Mouse (Mus musculus) CH12F3 (cell line): ENCODE measurements around the gene Inpp4b.

Experiments used
- in situ Hi-C: fragments of 300-500 bp; cut with MboI; formaldehyde crosslinking; loops from 2 replicates; pipeline ENCODE4 v1.14.3; 2020; ENCODE audit warnings: low sequenced_read_pairs

Gene Inpp4b

DNA sequence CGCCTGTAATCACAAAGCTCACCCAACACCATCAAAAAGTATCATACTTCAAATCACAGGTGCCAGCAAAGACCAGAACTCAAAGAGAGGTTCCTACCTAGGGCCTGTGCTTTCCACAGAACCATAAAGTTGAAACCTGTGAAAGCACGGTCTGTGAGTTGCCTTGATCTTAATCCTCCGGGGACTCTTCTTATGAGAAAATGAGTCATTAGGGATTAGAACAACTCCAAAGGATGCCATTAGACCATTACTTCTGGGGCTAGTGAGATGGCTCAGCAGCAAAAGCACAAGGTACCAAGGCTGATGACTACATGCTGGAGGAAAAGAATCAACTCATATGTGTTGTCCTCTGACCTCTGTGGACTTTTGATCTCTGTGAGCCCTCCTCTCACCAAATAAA is 121.4 kb downstream of the Inpp4b start:
- in situ Hi-C loops: no loop called here

DNA sequence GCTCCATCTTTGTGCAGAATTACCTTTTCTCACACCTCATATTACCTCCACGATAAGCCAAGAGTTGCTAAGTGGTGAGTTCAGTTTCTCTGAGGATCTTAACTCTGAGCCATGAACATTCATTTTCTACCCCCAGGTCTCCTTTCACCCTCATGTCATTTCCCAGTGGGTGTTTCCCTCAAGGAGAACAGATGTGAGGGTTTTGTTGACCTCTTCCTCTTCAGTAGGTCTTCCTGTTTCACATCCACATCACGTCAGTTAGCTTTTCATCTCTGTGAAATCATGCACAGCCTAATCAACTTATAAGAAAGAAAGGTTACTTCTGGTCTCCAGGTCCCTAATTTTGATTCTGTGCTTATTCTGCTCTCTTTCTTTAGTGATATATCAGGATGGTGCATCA is 124.4 kb downstream of the Inpp4b start:
- in situ Hi-C loops: no loop called here

DNA sequence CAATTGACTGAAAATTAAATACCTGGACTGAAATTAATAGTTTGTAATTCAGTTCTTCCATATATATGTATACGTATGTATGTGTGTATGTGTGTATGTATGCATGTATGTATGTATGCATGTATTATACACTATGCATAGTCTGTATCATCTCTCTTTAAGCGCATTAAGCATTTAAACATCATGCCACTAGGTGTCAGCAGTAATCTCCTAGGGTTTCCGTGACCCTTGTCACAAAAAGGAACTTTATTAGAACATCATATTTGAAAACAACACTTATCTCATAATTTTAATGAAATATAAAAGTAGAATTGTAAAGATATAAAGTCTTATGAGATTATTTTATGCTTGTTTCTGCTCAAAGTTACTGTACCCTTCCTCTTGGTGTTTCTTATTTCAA is 136.3 kb downstream of the Inpp4b start:
- in situ Hi-C loops: no loop called here

DNA sequence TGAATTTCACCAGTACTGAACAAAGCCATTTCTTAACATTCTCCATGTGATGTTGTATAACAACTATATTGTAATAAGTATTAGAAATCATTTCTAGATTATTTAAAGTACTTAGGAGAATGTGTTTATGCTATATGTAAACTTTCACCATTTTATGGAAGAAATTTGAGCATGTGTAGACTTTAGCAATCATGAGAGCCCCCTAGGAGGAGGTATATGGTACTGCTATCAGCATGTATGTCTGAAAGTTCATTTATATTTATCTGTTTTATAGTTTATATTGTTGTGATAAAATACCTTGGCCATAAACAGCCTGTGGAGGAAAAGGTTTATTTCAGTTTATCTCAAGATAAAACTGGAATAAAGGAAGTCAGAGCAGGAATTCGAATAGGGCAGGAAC is 141.5 kb downstream of the Inpp4b start:
- in situ Hi-C loops: no loop called here

DNA sequence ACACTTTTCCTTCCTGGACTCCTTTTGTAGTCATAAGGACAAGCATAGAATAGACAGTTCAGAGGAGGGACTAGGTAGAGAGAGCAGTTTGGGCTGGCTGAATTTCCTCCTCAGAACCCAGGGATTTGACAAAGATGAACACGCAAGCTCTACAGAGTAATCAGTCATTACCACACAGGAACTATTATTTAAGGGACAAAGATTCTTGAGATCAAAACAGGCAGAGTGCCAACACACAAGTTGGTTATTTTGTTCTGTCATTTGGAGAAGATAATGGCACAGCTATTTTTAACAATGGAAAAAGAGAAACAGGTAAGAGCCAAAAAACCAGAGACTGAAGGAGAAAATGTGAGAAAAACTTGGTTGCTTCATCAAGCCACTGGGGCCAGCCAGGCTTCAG is 143.3 kb downstream of the Inpp4b start:
- in situ Hi-C loops: no loop called here

DNA sequence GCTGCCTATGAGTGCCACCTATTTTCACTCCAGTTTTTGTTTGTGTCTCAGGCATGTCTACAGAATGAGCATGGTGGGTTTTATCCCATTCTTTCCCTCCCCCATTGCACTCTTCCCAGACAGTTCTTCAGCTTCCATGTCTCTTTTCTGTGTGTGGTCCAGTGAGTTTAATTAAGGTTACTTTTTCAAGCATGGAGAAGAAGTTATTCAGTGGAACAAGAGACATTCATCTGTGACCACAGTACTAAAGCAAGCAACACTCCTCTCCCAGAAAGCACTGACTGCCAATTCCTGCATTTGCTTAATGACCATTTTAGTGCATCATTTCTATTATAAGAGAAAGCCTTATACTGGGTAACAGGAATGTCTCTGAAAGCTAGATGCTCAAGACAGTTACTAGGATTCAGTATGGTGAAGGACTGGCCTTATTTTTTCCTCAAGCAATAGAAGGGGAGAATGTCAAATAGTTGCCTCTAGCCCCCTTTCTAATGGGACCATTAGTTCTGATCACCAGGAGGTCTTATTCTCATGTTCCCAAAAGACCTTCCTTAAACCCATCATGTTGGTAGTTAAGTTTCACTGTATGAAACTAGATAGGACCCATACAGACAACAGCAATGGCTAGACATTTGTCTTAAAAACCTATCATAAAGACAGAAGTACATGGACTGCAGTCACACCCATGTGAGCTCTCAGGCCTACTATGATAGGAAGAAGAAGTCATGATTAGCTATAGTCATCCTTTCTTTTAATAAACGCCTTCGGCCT is 147.7 kb downstream of the Inpp4b start:
- in situ Hi-C loops: no loop called here

DNA sequence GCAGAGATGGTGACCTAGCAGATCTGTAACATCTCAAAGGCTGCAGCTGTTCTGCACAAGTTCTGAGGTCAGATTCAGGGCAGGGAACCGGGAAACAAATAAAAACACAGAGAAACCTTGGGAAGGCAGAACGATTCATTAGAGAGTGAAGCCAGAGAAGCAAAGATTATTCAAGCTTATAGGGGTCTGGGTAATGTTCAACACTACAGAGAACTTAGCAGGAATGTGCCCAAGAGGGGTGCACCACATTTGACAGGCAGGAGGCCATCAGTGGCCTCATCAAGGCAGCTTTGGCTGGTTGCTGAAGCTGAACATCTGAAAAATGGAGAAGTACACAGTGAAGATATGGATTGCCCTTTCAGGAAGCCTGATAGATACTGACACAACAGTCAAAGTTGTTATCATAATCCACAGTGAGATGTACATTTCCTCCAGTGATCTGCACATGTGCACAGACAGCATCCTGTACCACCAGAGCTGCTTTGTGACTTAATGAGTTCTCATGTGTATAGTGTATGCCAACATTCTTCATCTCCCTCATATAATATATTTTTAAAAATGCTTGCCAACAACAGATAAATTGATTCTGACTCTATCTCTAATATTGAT is 148.8 kb downstream of the Inpp4b start:
- in situ Hi-C loops: no loop called here

DNA sequence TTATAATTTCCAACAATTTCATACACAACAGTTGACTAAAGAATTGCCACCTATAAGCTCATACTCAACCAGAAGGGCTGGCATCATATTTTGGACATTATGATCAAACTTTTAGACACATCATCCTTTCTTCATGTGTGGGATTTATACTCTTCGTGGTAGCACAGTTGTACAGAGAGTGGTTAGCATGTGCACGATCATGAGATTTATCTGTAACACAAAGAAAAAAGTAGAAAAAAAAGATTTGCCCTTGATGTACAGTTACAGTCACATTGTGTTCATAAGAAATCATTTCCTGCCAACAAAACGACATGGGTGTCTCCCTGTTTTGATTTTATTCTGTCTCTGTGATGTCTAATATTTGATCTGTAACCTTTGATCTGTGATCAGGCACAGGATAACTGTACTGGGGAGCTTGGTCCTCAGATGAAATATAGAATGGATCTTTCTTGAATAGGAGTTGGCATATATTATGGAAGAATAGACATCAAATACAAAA is 149.4 kb downstream of the Inpp4b start:
- in situ Hi-C loops: no loop called here

DNA sequence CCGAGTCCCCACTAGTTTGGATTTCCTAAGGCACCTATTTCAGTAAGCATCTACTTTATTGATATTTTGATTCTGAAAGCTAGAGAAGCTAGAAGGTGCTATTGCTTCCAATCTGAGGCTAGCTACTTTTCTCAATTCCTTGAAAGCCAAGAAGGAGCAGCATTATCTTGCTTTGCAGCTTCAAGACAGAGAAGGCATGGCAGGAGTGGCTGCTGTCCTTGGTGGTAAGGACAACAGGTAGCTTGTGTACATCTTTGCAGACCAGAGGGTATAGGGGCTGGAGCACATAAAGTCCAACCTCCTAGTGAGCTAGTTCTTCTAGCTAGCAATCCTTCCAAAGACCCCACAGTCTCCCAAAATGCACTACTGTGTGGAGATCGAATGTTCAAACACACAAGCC is 152.5 kb downstream of the Inpp4b start:
- in situ Hi-C loops: no loop called here

DNA sequence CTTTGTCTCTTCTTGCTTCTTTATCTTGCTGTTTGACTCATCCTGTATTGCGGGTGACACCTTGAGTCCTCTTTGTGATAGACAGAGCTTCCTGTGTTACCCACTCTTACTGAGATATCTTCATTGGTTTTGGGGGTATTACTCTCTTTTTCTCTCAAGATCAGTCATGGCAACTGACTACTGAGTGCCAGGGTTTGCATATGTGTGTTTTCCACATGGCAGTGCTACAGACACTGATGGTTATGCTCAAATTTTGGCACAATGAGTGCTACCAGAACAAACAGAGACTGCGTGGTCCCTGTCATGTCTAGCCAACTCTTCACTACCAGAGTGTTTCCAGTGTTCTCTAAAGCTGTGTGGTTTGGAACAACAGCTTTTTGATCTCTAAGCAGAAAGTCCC is 155.3 kb downstream of the Inpp4b start:
- in situ Hi-C loops: no loop called here

DNA sequence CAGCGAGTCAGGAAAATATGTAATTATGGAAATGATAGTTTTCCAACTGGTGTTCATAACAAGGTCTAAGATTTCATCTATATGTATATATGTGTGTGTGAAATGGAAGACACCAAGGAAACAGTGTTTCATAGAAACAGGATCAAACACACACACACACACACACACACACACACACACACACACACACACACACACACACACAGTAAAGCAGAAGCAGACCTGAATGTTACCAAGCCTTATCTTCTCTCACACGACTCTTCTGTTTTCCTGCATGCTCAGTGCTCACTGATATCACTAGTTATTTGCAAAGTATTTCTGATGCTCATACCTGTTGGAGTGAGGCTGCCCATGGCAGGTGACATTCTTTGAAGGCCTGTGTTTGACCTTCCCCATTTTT is 159.9 kb downstream of the Inpp4b start:
- in situ Hi-C loops: no loop called here

DNA sequence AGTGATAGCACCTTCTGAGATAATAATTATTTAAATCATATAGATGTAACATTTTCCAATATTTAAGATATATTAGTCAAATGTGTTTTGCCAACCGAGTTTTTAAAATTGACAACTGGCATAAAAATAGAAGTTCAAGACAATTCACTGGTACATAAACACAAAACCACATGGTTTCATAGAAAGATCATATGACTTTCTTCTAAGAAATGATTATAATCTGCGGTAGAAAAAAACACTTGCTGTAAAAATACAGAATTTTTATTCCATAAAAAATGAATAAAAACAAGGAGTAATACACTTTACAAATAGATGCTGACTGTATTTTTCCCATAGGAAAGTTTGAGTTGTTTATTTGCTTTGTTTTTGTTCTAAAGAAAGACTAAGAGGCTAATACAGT is 160.6 kb downstream of the Inpp4b start:
- in situ Hi-C loops: no loop called here

DNA sequence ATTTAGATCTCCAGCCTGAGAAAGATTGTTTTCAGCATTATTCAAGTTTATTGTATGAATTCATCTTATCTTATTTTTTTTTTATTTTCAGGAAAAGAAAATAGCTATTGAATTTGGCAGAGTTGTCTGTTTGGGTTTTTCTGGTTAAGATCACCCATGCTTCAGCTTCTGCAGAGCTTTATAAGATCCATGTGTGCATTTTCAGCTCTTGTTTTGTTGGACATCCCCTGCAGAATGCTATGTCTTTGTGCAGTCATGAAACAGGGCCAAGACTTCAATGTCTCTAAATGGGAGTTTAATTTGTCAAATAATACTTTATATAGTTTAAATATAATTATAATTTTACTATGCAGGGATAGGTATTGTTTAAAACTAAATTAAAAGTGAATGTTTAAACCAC is 170.5 kb downstream of the Inpp4b start:
- in situ Hi-C loops: no loop called here

DNA sequence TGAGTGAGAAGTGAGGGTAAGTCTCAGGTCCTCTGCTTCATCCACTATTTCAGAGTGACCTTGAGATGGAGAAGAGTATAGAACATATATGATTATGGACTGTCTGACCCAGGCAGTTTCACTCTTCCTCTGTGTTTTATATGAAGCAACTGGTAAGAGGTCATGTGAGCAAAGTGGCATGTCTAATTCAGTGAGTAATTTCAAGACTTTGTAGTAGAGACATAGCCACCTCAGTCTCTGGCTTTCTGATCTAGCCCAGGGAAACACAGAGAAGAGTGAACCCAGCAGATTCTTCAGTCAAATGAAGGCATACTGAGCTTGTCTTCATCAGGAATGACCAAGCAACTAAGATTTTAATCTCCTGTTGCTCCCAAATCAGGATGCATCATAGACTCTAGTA is 172.1 kb downstream of the Inpp4b start:
- in situ Hi-C loops: no loop called here

DNA sequence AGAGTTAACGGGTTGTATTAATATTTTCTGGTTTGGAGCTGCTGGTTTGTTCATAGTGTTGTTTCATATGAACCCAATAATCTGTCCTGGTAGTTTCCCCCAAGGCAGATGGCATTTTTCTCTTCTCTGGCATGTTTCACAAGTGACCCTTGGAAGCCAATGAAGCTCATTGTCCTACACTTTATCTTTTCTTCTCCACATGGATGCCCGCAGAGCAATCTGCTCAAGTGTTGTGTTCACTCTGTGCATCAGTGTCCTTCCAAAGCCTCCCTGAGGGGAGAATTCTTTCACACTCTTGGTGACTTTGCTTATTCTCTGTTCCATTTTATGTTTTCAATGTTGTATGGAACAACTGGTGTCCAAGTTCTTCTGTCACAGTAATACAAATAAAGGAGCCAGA is 179.7 kb downstream of the Inpp4b start:
- in situ Hi-C loops: no loop called here

DNA sequence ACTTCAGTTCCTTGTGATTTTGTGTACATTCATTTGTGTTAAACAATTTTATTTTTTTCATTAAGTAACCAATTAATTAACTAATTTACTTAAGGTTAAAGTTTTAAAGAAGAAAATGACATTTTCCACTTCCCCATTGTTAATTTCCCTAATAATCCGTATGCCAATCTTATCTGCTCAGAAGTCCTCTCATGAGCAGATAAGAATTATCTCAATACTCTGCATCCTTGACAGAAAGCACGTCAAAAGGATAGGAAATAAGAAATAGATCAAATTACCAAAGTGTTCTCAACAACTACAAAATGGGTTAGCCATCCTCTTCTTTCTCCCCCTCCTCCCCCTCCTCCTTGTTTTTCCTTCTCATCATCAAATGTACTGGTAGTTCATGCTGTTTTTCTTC is 182.2 kb downstream of the Inpp4b start:
- in situ Hi-C loops: no loop called here

DNA sequence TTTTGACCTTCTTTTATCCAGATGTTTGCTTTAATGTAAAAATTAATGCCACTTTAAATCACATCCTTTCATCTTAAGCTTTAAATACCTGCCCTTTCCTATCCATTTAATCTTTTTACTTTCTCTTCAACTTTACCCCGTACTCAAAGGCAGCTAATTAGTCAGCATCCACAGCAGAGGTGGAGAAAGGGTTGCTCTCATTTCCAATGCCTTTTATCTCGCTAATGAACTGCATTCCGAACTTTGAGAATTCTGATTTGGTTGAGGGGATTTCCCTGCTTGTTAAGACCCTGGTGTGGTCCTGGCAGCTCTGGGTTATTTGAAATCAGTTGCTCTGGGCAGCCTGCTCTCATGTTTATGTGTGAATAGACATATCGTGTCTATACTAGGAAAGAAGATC is 185.3 kb downstream of the Inpp4b start:
- in situ Hi-C loops: no loop called here

DNA sequence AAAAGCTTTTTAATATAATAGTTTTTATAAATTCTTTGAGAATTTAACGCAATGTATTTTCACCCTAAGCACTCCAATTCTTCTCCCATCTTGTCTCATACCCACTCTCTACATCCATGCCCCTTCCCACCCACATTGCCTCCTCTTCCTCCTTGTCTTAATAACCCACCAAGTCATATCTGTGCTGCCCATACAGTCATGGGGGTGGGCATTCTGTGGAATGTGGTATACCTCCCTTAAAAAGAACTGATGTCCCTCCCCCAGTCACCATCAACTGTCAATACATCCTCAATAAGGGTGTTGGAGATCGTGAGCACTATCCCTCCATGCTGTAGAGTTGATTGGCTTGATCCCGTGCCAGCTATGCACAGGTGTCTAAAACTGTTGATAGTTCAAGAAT is 196.0 kb downstream of the Inpp4b start:
- in situ Hi-C loops: no loop called here

DNA sequence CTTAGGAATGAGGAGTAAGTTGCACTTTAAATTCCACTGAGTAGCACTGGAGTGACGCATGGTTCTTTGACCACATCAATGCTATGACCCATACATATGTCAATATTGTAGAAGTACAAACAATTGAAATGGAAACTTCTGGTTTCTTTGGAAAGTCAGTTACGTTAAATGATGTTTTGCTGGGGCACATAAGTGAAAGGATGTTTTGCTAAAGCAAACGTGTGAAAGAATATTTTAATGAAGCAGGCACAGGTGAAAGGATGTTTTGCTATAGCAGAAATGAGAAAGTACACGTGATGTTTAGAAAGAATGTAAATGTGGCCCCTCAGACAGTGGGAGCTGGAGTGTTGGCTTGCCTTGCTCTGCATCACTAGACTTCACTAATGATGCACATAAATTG is 216.2 kb downstream of the Inpp4b start:
- in situ Hi-C loops: no loop called here

DNA sequence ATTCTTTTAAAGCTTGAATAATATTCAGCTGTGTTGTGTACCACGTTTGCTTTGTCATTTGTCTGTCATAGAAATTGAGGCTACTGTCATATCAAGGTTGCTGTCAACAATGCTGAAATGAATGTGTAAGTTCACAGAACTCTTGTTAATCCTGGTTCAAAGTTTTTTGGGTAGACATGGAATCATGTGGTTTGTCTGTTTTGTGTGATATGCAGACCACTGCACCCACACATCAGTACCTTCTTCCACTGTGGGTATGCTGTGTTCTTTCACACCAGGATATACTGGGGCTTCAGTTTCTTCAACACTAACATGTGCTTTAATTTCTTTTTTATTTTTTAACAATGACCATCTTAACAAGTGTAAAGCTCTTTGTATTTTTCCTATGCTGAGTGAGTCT is 220.0 kb downstream of the Inpp4b start:
- in situ Hi-C loops: no loop called here

DNA sequence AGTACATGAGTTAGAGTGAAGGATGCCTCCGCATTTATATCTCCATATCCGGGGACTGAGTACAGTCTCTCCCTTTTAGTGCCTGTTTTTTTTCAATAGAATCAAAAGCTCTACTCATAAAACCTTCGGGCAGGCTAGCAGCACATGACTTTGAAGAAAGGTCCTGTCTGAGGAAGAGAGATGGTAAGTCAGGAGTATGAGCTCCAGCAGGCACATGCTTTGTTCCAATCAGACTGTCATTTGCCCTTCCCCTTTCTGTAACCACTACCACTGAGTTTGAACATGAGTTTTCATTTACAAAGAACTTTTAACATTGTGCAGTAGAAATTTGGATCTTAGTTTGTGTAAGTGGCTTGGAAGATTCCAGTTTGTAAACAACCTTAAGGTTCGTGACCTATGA is 223.1 kb downstream of the Inpp4b start:
- in situ Hi-C loops: no loop called here

DNA sequence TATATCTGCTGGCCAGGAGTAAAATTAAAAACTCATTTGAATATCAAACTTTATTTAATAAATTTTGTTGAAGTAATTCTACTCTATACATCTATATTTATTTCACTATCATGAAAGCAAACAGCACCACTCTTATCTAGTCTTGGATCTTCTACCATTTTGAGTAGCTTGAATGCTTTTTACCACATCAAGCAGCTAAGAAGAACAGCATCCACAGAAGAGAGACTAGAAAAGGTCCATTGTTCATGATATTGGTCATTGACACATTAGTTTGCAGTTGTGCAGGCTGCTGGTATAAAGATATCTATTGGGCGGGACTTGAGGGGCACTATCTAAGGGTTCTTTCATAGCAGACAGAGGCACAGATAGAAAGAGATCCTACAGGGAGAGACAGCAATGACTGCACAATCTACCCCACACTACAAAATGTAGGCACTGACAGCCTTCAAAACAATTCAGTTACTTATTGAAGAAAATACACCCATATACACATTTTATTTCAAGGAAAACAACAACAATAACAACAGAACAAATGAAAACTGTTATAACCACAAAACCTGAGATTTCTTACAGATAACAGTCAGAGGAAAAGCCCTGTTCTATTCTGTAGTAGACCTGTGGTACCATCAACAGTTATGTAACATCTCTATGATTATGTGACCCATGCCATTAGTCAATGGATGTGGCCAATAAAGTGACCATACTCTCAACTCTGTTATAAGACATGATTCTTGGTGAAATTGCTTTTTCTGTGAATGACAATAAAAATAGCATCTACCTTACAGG is 230.2 kb downstream of the Inpp4b start:
- in situ Hi-C loops: no loop called here
